Mouse (Mus musculus) MEL (cell line): ENCODE data around the gene Rpain. TPM values are rescaled to one million over a fixed set of nuclear protein-coding genes. Genes with fewer than 3 reads are reported as not detected.

Source experiments
- DNase-seq: peaks from one replicate; pipeline ENCODE4 v3.0.0; 2011; ENCODE audit warnings: low read depth, low spot score
- H3K27ac ChIP-seq: 2 replicates; pipeline ENCODE4 v1.5.1; 2012; ENCODE audit warnings: low read depth, mild to moderate bottlenecking, control low read depth, low read length, moderate library complexity; ENCODE audit not compliant: control insufficient read depth
- H3K27me3 ChIP-seq, 2 experiments: fragments of 150-350 bp in 1 of 2; sonication (generic) in 1 of 2; 2 replicates each; pipeline ENCODE4 v1.6.1; 2012; ENCODE audit warnings: low read length in 2 of 2, mild to moderate bottlenecking in 2 of 2, improper control_type of control experiment in 1 of 2, moderate library complexity in 1 of 2; ENCODE audit not compliant: insufficient read depth in 2 of 2, control insufficient read depth in 1 of 2
- H3K36me3 ChIP-seq, 2 experiments: 2 replicates each; pipeline ENCODE4 v1.6.1; 2012 to 2014; ENCODE audit warnings: low read length in 2 of 2, improper control_type of control experiment in 1 of 2, inconsistent platforms in 1 of 2, mild to moderate bottlenecking in 1 of 2; ENCODE audit not compliant: insufficient read depth in 2 of 2, control insufficient read depth in 1 of 2
- H3K4me1 ChIP-seq, 2 experiments: fragments of 150-350 bp in 1 of 2; sonication (generic) in 1 of 2; 2 replicates each; pipeline ENCODE4 v1.6.1; 2012; ENCODE audit warnings: low read length in 2 of 2, improper control_type of control experiment in 1 of 2, mild to moderate bottlenecking in 1 of 2; ENCODE audit not compliant: insufficient read depth in 2 of 2, control insufficient read depth in 1 of 2
- H3K4me3 ChIP-seq, 2 experiments: fragments of 150-350 bp in 1 of 2; sonication (generic) in 1 of 2; 2 replicates each; pipeline ENCODE4 v1.5.1; 2012; ENCODE audit warnings: low read depth in 2 of 2, low read length in 2 of 2, mild to moderate bottlenecking in 2 of 2, moderate library complexity in 2 of 2, control low read depth in 1 of 2, improper control_type of control experiment in 1 of 2; ENCODE audit not compliant: control insufficient read depth in 1 of 2, insufficient read depth in 1 of 2
- H3K79me2 ChIP-seq: 2 replicates; pipeline ENCODE4 v1.6.1; 2012; ENCODE audit warnings: mild to moderate bottlenecking, low read length, moderate library complexity; ENCODE audit not compliant: control insufficient read depth, poor library complexity, insufficient read depth
- H3K9ac ChIP-seq: 2 replicates; pipeline ENCODE4 v1.6.1; 2012; ENCODE audit warnings: low read depth, mild to moderate bottlenecking, control low read depth, low read length, moderate library complexity; ENCODE audit not compliant: control insufficient read depth, poor library complexity, severe bottlenecking
- H3K9me3 ChIP-seq: fragments of 150-350 bp; sonication (generic); replicated peaks from 2 replicates; pipeline ENCODE4 v1.6.1; 2012; ENCODE audit warnings: mild to moderate bottlenecking, low read length, improper control_type of control experiment, moderate library complexity; ENCODE audit not compliant: insufficient read depth
- BHLHE40 ChIP-seq: IDR thresholded peaks from 2 replicates; pipeline ENCODE4 v1.6.1; 2012; ENCODE audit warnings: low read depth, mild to moderate bottlenecking, inconsistent platforms, low read length, improper control_type of control experiment, borderline replicate concordance
- CHD1 ChIP-seq: IDR thresholded peaks from 2 replicates; pipeline ENCODE4 v1.6.1; 2012; ENCODE audit warnings: low read depth, mild to moderate bottlenecking, inconsistent platforms, low read length, improper control_type of control experiment
- CHD2 ChIP-seq: IDR thresholded peaks from 2 replicates; pipeline ENCODE4 v1.6.1; 2011; ENCODE audit warnings: low read length, improper control_type of control experiment
- CTCF ChIP-seq, 3 experiments: IDR thresholded peaks in 2 of 3; conservative IDR thresholded peaks in 1 of 3; 2 replicates each; pipeline ENCODE4 v1.5.1; 2011 to 2012; ENCODE audit warnings: low read length in 3 of 3, low read depth in 2 of 3, mild to moderate bottlenecking in 2 of 3, improper control_type of control experiment in 1 of 3, inconsistent platforms in 1 of 3, mixed read lengths in 1 of 3, moderate library complexity in 1 of 3; ENCODE audit not compliant: control insufficient read depth in 1 of 3, insufficient read depth in 1 of 3, poor library complexity in 1 of 3, severe bottlenecking in 1 of 3
- EP300 ChIP-seq, 2 experiments: IDR thresholded peaks; 2 replicates each; pipeline ENCODE4 v1.6.1; 2011; ENCODE audit warnings: improper control_type of control experiment in 2 of 2, low read length in 2 of 2, low read depth in 1 of 2, mild to moderate bottlenecking in 1 of 2
- ETS1 ChIP-seq: IDR thresholded peaks from 2 replicates; pipeline ENCODE4 v1.6.1; 2012; ENCODE audit warnings: low read depth, mild to moderate bottlenecking, inconsistent platforms, low read length, improper control_type of control experiment, moderate library complexity
- GATA1 ChIP-seq: IDR thresholded peaks from 2 replicates; pipeline ENCODE4 v1.6.1; 2011; ENCODE audit warnings: low read depth, low read length, improper control_type of control experiment
- HCFC1 ChIP-seq: IDR thresholded peaks from 2 replicates; pipeline ENCODE4 v1.6.1; 2012; ENCODE audit warnings: low read depth, mild to moderate bottlenecking, inconsistent platforms, low read length, improper control_type of control experiment, moderate library complexity
- MAFK ChIP-seq: IDR thresholded peaks from 2 replicates; pipeline ENCODE4 v1.6.1; 2011; ENCODE audit warnings: low read depth, mild to moderate bottlenecking, low read length, improper control_type of control experiment, borderline replicate concordance
- MAX ChIP-seq: IDR thresholded peaks from 2 replicates; pipeline ENCODE4 v1.6.1; 2011; ENCODE audit warnings: low read length, improper control_type of control experiment
- MEF2A ChIP-seq: IDR thresholded peaks from 2 replicates; pipeline ENCODE4 v1.6.1; 2014; ENCODE audit warnings: low read depth, mild to moderate bottlenecking, inconsistent platforms, low read length, improper control_type of control experiment; ENCODE audit not compliant: poor library complexity, insufficient replicate concordance, severe bottlenecking; ENCODE audit errors: extremely low read depth
- MXI1 ChIP-seq: IDR thresholded peaks from 2 replicates; pipeline ENCODE4 v1.6.1; 2011; ENCODE audit warnings: mild to moderate bottlenecking, low read depth, low read length, improper control_type of control experiment
- MYB ChIP-seq: IDR thresholded peaks from 2 replicates; pipeline ENCODE4 v1.6.1; 2011; ENCODE audit warnings: mild to moderate bottlenecking, low read depth, low read length, improper control_type of control experiment
- MYC ChIP-seq: IDR thresholded peaks from 2 replicates; pipeline ENCODE4 v1.6.1; 2011; ENCODE audit warnings: low read depth, mild to moderate bottlenecking, low read length, improper control_type of control experiment, moderate library complexity
- NELFE ChIP-seq: IDR thresholded peaks from 2 replicates; pipeline ENCODE4 v1.6.1; 2011; ENCODE audit warnings: low read depth, low read length, improper control_type of control experiment
- POLR2A ChIP-seq, 2 experiments: IDR thresholded peaks; 2 replicates each; pipeline ENCODE4 v1.6.1; 2011 to 2012; ENCODE audit warnings: low read length in 2 of 2, mild to moderate bottlenecking in 2 of 2, control low read depth in 1 of 2, improper control_type of control experiment in 1 of 2, low read depth in 1 of 2, moderate library complexity in 1 of 2; ENCODE audit not compliant: control insufficient read depth in 1 of 2, insufficient read depth in 1 of 2, poor library complexity in 1 of 2
- POLR2AphosphoS2 ChIP-seq: IDR thresholded peaks from 2 replicates; pipeline ENCODE4 v1.6.1; 2011; ENCODE audit warnings: low read length, improper control_type of control experiment
- RAD21 ChIP-seq: IDR thresholded peaks from 2 replicates; pipeline ENCODE4 v1.6.1; 2011; ENCODE audit warnings: mild to moderate bottlenecking, low read depth, low read length, improper control_type of control experiment
- SIN3A ChIP-seq: IDR thresholded peaks from 2 replicates; pipeline ENCODE4 v1.6.1; 2012; ENCODE audit warnings: low read length, improper control_type of control experiment, inconsistent platforms
- SMC3 ChIP-seq: IDR thresholded peaks from 2 replicates; pipeline ENCODE4 v1.6.1; 2011; ENCODE audit warnings: low read depth, low read length, improper control_type of control experiment
- TBP ChIP-seq: IDR thresholded peaks from 2 replicates; pipeline ENCODE4 v1.8.0; 2011; ENCODE audit warnings: low read depth, low read length, improper control_type of control experiment
- TCF12 ChIP-seq: IDR thresholded peaks from 2 replicates; pipeline ENCODE4 v1.6.1; 2014; ENCODE audit warnings: low read depth, mild to moderate bottlenecking, inconsistent platforms, low read length, improper control_type of control experiment, moderate library complexity
- USF1 ChIP-seq: IDR thresholded peaks from 2 replicates; pipeline ENCODE4 v1.6.1; 2014; ENCODE audit warnings: low read depth, mild to moderate bottlenecking, inconsistent platforms, low read length, improper control_type of control experiment, moderate library complexity
- ZC3H11A ChIP-seq: IDR thresholded peaks from 2 replicates; pipeline ENCODE4 v1.6.1; 2012; ENCODE audit warnings: low read depth, mild to moderate bottlenecking, inconsistent platforms, low read length, improper control_type of control experiment
- ZKSCAN1 ChIP-seq: IDR thresholded peaks from 2 replicates; pipeline ENCODE4 v1.6.1; 2012; ENCODE audit warnings: low read depth, mild to moderate bottlenecking, inconsistent platforms, low read length, improper control_type of control experiment, moderate library complexity
- ZMIZ1 ChIP-seq: IDR thresholded peaks from 2 replicates; pipeline ENCODE4 v1.6.1; 2012; ENCODE audit warnings: low read depth, mild to moderate bottlenecking, inconsistent platforms, low read length, improper control_type of control experiment, moderate library complexity
- polyA plus RNA-seq, 2 experiments: library from polyadenylated mRNA; stranded (reverse) in 1 of 2; unstranded in 1 of 2; fragments of >175 nt in 1 of 2; fragments of >200 nt in 1 of 2; gene quantifications; 2 replicates each; pipeline versions ENCODE4 v1.2.1 to v1.2.4; 2012; ENCODE audit warnings: low replicate concordance in 2 of 2, low read depth in 1 of 2; ENCODE audit not compliant: insufficient read length in 2 of 2, insufficient read depth in 1 of 2, missing spikeins in 1 of 2
- total RNA-seq: library from RNA; depleted of rRNA; stranded (reverse); fragments of 300-350 nt; gene quantifications from 2 replicates; pipeline ENCODE4 v1.2.3, GENCODE M21; 2012

The Rpain gene
- total and polyA plus RNA-seq, 3 experiments = 60.8 to 93.5 TPM; not detected in 1

GRCm38 (mm10) chr11:70970560-70971540 is 837 bp downstream of the Rpain start (continued):
- TF ChIP-seq MEF2A (no peak), BHLHE40 (peak; percentile 96), ETS1 (peak; percentile 72; the same call in 1 of the 2 replicates), TBP (peak; percentile 74; the same call in 1 of the 2 replicates), MAX (peak; percentile 80; the same call in 1 of the 2 replicates)

GRCm38 (mm10) chr11:70972586-70972985 is 2.6 kb downstream of the Rpain start:
- TF ChIP-seq CHD1 = no peak
- no peak for TF ChIP-seq SIN3A
- no peak for TF ChIP-seq TBP
- no peak for TF ChIP-seq USF1
- TF ChIP-seq BHLHE40 = no peak
- no peak for TF ChIP-seq POLR2AphosphoS2
- TF ChIP-seq CHD2 = no peak
- TF ChIP-seq TCF12 = no peak
- TF ChIP-seq ZKSCAN1 = no peak
- no peak for TF ChIP-seq MAFK
- Histone ChIP-seq H3K9ac (no peak overlapping the region), H3K27me3 (no peaks in the 10 kb centered on the region), H3K4me3 (no peak overlapping the region), H3K4me1 (peaks cover 4 to 10% of the 10 kb centered on the region in 2 experiments; a peak in 3 of 4 replicates), H3K79me2 (peaks cover 21% of the 10 kb centered on the region), H3K36me3 (peaks cover 9 to 12% of the 10 kb centered on the region in 2 experiments), H3K27ac (no peak overlapping the region), H3K9me3 (no peaks in the 10 kb centered on the region)
- no peak for DNase-seq

- Histone ChIP-seq H3K4me1 (peaks cover 0 to 7% of the 10 kb centered on the region in 2 experiments; a peak in 2 of 4 replicates), H3K9me3 (no peaks in the 10 kb centered on the region), H3K27ac (no peak overlapping the region), H3K36me3 (peaks cover 6 to 17% of the 10 kb centered on the region in 2 experiments), H3K4me3 (no peak overlapping the region), H3K9ac (no peak overlapping the region), H3K27me3 (no peaks in the 10 kb centered on the region), H3K79me2 (peaks cover 14% of the 10 kb centered on the region)
- peak; percentile 74 for DNase-seq
- TF ChIP-seq SIN3A (peak; percentile 47; the same call in 1 of the 2 replicates), MAX (peak; percentile 57), MYB (no peak), GATA1 (no peak), SMC3 (peak; percentile 64), POLR2A (IDR thresholded peaks at IDR 0.05; ENCODE audit: control insufficient read depth in 1 of 2, insufficient read depth in 1 of 2, low read depth in 1 of 2, low read length in 2 of 2, poor library complexity in 1 of 2) (no peak), BHLHE40 (no peak), USF1 (no peak), MXI1 (0 out of 2 replicates have a peak, but pooled peaks have one; percentile 38), HCFC1 (0 out of 2 replicates have a peak, but pooled peaks have one; percentile 18), ZMIZ1 (no peak), ZC3H11A (0 out of 2 replicates have a peak, but pooled peaks have one; percentile 5), CTCF (IDR thresholded peaks at IDR 0.05 in 2 of 3, conservative IDR thresholded peaks at IDR 0.05 in 1 of 3; ENCODE audit: control insufficient read depth in 1 of 3, insufficient read depth in 1 of 3, low read depth in 2 of 3, low read length in 3 of 3, poor library complexity in 1 of 3, severe bottlenecking in 1 of 3) (peak; percentile 29 to 60 (median 57)), NELFE (no peak), RAD21 (peak; percentile 24), MYC (0 out of 2 replicates have a peak, but pooled peaks have one; percentile 52), TCF12 (no peak), EP300 (IDR thresholded peaks at IDR 0.05; ENCODE audit: low read depth in 1 of 2, low read length in 2 of 2) (0 out of 4 replicates have a peak, but pooled peaks of 1 of the 2 experiments have one; percentile 5), TBP (no peak)
Measured at GRCm38 (mm10) chr11:70973947-70974346, 3.9 kb downstream of the Rpain start.
